Mouse (Mus musculus) lung, embryonic 16.5 days (tissue): Measurements from ENCODE around the gene Zfp558. TPM values are rescaled to one million over a fixed set of nuclear protein-coding genes. Genes with fewer than 3 reads are reported as not detected.

Experiments
- microRNA-seq: library from miRNA; unstranded; fragments of <30 nt; microRNA quantifications from one replicate; pipeline ENCODE4, GENCODE M21; 2016
- polyA plus RNA-seq: library from polyadenylated mRNA; unstranded; fragments of >200 nt; fragmentation: Nextera tagmentation; extraction: Ambion mirVana; gene quantifications from 2 replicates; pipeline ENCODE4 v1.2.1, GENCODE M21; 2015

Gene Zfp558
- polyA plus RNA-seq, 1 experiment from 2014 or later, result 5.6 TPM

Small RNA genes lying within 50 kb of the gene (microRNA-seq; reads per million reads assigned to microRNA genes)
- gene Gm22854, result not detected

Other genes starting within 250 kb of the Zfp558 start
- 110 and 120 TPM in 2 replicates for gene Chordc1, start 186.1 kb downstream of the Zfp558 start, polyA plus RNA-seq
- gene Naalad2, start 75.3 kb downstream of the Zfp558 start, polyA plus RNA-seq, result 7.2 and 7.5 TPM in 2 replicates
- not detected in 2 replicates for gene Ubtfl1, start 73.8 kb downstream of the Zfp558 start, polyA plus RNA-seq
- not detected in 2 replicates for gene Mbd3l2, start 47.6 kb downstream of the Zfp558 start, polyA plus RNA-seq
- gene Mbd3l1, start 91 bp upstream of the Zfp558 start, polyA plus RNA-seq, result not detected in 2 replicates
- 1.1 and 1.7 TPM in 2 replicates for gene Muc16, start 196.3 kb upstream of the Zfp558 start, polyA plus RNA-seq